Mouse (Mus musculus): Measurements from ENCODE around the gene Wnt7a. TPM values are rescaled to one million over a fixed set of nuclear protein-coding genes. Genes with fewer than 3 reads are reported as not detected.

Gene Wnt7a
- polyA plus RNA-seq, 1 experiment from 2014 or later: 0.30 TPM

- Histone ChIP-seq H3K9ac (ENCODE audit: low read depth, low read length) (no peak overlapping the region), H3K4me1 (replicated peaks; ENCODE audit: control insufficient read depth, insufficient read depth, low read length) (no peaks in the 10 kb centered on the region), H3K27ac (ENCODE audit: low read depth, low read length) (no peak overlapping the region), H3K4me3 (ENCODE audit: low read depth, low read length) (no peak overlapping the region), H3K4me2 (no peak overlapping the region), H3K36me3 (ENCODE audit: control insufficient read depth, insufficient read depth, low read length) (no peaks in the 10 kb centered on the region), H3K27me3 (replicated peaks; ENCODE audit: control insufficient read depth, insufficient read depth, low read length) (no peaks in the 10 kb centered on the region), H3K9me3 (ENCODE audit: control insufficient read depth, low read length) (no peaks in the 10 kb centered on the region)
- 72% methylated on average over 7 of the region's 7 CpGs for WGBS
- DNase-seq (ENCODE audit: low spot score) (no peak), ATAC-seq (replicated peaks; ENCODE audit: low FRiP score) (no peak)
Observed at GRCm38 (mm10) chr6:91359672-91360370, 51.3 kb downstream of the Wnt7a start.

GRCm38 (mm10) chr6:91358866-91359656 lies 52.1 kb downstream of the Wnt7a start:
- Histone ChIP-seq H3K9ac (ENCODE audit: low read depth, low read length) (no peak overlapping the region), H3K36me3 (ENCODE audit: control insufficient read depth, insufficient read depth, low read length) (no peaks in the 10 kb centered on the region), H3K4me1 (replicated peaks; ENCODE audit: control insufficient read depth, insufficient read depth, low read length) (no peaks in the 10 kb centered on the region), H3K27ac (ENCODE audit: low read depth, low read length) (no peak overlapping the region), H3K27me3 (replicated peaks; ENCODE audit: control insufficient read depth, insufficient read depth, low read length) (no peaks in the 10 kb centered on the region), H3K4me3 (ENCODE audit: low read depth, low read length) (no peak overlapping the region), H3K4me2 (no peak overlapping the region), H3K9me3 (ENCODE audit: control insufficient read depth, low read length) (no peaks in the 10 kb centered on the region)
- ATAC-seq (replicated peaks; ENCODE audit: low FRiP score) (no peak), DNase-seq (ENCODE audit: low spot score) (no peak)
- 72% methylated on average over 6 of the region's 6 CpGs for WGBS

DNA sequence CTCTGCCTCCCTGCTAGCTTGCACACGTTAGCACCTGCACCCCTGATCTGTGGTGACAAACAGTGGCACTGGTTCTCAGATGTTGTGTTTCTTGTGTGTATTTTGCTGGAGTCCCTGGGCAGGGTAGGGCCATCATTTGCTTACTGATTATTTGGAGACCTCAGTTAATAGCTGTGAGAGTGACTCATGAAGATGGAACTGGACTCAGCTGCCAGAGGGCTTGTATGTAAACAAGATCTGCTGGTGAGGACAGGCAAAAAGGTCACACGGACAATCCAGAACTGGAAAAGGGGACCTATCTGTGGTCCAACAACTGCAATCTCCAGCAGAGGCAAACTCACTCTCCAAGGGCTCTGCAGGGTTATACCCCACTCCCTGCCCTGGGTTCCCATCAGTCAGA lies 52.8 kb downstream of the Wnt7a start:
- Histone ChIP-seq H3K27ac (ENCODE audit: low read depth, low read length) (no peak overlapping the region), H3K4me3 (ENCODE audit: low read depth, low read length) (no peak overlapping the region), H3K36me3 (ENCODE audit: control insufficient read depth, insufficient read depth, low read length) (no peaks in the 10 kb centered on the region), H3K4me1 (replicated peaks; ENCODE audit: control insufficient read depth, insufficient read depth, low read length) (no peaks in the 10 kb centered on the region), H3K4me2 (no peak overlapping the region), H3K9ac (ENCODE audit: low read depth, low read length) (no peak overlapping the region), H3K9me3 (ENCODE audit: control insufficient read depth, low read length) (no peaks in the 10 kb centered on the region), H3K27me3 (replicated peaks; ENCODE audit: control insufficient read depth, insufficient read depth, low read length) (no peaks in the 10 kb centered on the region)
- ATAC-seq (replicated peaks; ENCODE audit: low FRiP score) (no peak), DNase-seq (ENCODE audit: low spot score) (no peak)
- 53% methylated on average over 2 of the region's 2 CpGs for WGBS

- Histone ChIP-seq H3K27me3 (replicated peaks; ENCODE audit: control insufficient read depth, insufficient read depth, low read length) (no peaks in the 10 kb centered on the region), H3K9me3 (ENCODE audit: control insufficient read depth, low read length) (no peaks in the 10 kb centered on the region), H3K9ac (ENCODE audit: low read depth, low read length) (no peak overlapping the region), H3K4me3 (ENCODE audit: low read depth, low read length) (no peak overlapping the region), H3K4me1 (replicated peaks; ENCODE audit: control insufficient read depth, insufficient read depth, low read length) (no peaks in the 10 kb centered on the region), H3K4me2 (no peak overlapping the region), H3K36me3 (ENCODE audit: control insufficient read depth, insufficient read depth, low read length) (no peaks in the 10 kb centered on the region), H3K27ac (ENCODE audit: low read depth, low read length) (no peak overlapping the region)
- ATAC-seq (replicated peaks; ENCODE audit: low FRiP score) (no peak), DNase-seq (ENCODE audit: low spot score) (no peak)
- 50% methylated on average over 13 of the region's 13 CpGs for WGBS
Observed at GRCm38 (mm10) chr6:91357238-91357876, 53.8 kb downstream of the Wnt7a start.

GRCm38 (mm10) chr6:91349620-91350019 lies 61.5 kb downstream of the Wnt7a start:
- no peak overlapping the region for H3K27ac ChIP-seq (ENCODE audit: low read depth, low read length)
- no peaks in the 10 kb centered on the region for H3K4me1 ChIP-seq (replicated peaks; ENCODE audit: control insufficient read depth, insufficient read depth, low read length)
- DNase-seq (ENCODE audit: low spot score) (no peak), ATAC-seq (replicated peaks; ENCODE audit: low FRiP score) (no peak)
- no peaks in the 10 kb centered on the region for H3K36me3 ChIP-seq (ENCODE audit: control insufficient read depth, insufficient read depth, low read length)
- H3K9me3 ChIP-seq (ENCODE audit: control insufficient read depth, low read length): no peaks in the 10 kb centered on the region
- peaks cover 10% of the 10 kb centered on the region for H3K27me3 ChIP-seq (replicated peaks; ENCODE audit: control insufficient read depth, insufficient read depth, low read length)
- no peak overlapping the region for H3K4me3 ChIP-seq (ENCODE audit: low read depth, low read length)
- no peak overlapping the region for H3K4me2 ChIP-seq
- no peak overlapping the region for H3K9ac ChIP-seq (ENCODE audit: low read depth, low read length)
- 37% methylated on average over 9 of the region's 9 CpGs for WGBS

- H3K36me3 ChIP-seq (ENCODE audit: control insufficient read depth, insufficient read depth, low read length): no peaks in the 10 kb centered on the region
- no peak overlapping the region for H3K27ac ChIP-seq (ENCODE audit: low read depth, low read length)
- no peak overlapping the region for H3K4me2 ChIP-seq
- DNase-seq (ENCODE audit: low spot score): no peak
- no peaks in the 10 kb centered on the region for H3K9me3 ChIP-seq (ENCODE audit: control insufficient read depth, low read length)
- no peaks in the 10 kb centered on the region for H3K4me1 ChIP-seq (replicated peaks; ENCODE audit: control insufficient read depth, insufficient read depth, low read length)
- ATAC-seq (replicated peaks; ENCODE audit: low FRiP score): no peak
- H3K9ac ChIP-seq (ENCODE audit: low read depth, low read length): no peak overlapping the region
- H3K4me3 ChIP-seq (ENCODE audit: low read depth, low read length): no peak overlapping the region
- peaks cover 10% of the 10 kb centered on the region for H3K27me3 ChIP-seq (replicated peaks; ENCODE audit: control insufficient read depth, insufficient read depth, low read length)
- WGBS: 18% methylated on average over 7 of the region's 7 CpGs
Observed at GRCm38 (mm10) chr6:91347721-91348120, 63.4 kb downstream of the Wnt7a start.

GRCm38 (mm10) chr6:91346906-91347156 lies 64.3 kb downstream of the Wnt7a start:
- no peaks in the 10 kb centered on the region for H3K9me3 ChIP-seq (ENCODE audit: control insufficient read depth, low read length)
- no peak overlapping the region for H3K9ac ChIP-seq (ENCODE audit: low read depth, low read length)
- H3K4me2 ChIP-seq: no peak overlapping the region
- H3K36me3 ChIP-seq (ENCODE audit: control insufficient read depth, insufficient read depth, low read length): no peaks in the 10 kb centered on the region
- no peak overlapping the region for H3K4me3 ChIP-seq (ENCODE audit: low read depth, low read length)
- no peaks in the 10 kb centered on the region for H3K4me1 ChIP-seq (replicated peaks; ENCODE audit: control insufficient read depth, insufficient read depth, low read length)
- peaks cover 10% of the 10 kb centered on the region for H3K27me3 ChIP-seq (replicated peaks; ENCODE audit: control insufficient read depth, insufficient read depth, low read length)
- no peak for ATAC-seq (replicated peaks; ENCODE audit: low FRiP score)
- DNase-seq (ENCODE audit: low spot score): no peak
- no peak overlapping the region for H3K27ac ChIP-seq (ENCODE audit: low read depth, low read length)
- WGBS: 50% methylated on average over 3 of the region's 3 CpGs

GRCm38 (mm10) chr6:91346071-91346905 lies 64.9 kb downstream of the Wnt7a start:
- Histone ChIP-seq H3K9ac (ENCODE audit: low read depth, low read length) (no peak overlapping the region), H3K4me1 (replicated peaks; ENCODE audit: control insufficient read depth, insufficient read depth, low read length) (no peaks in the 10 kb centered on the region), H3K9me3 (ENCODE audit: control insufficient read depth, low read length) (no peaks in the 10 kb centered on the region), H3K4me2 (no peak overlapping the region), H3K36me3 (ENCODE audit: control insufficient read depth, insufficient read depth, low read length) (no peaks in the 10 kb centered on the region), H3K4me3 (ENCODE audit: low read depth, low read length) (no peak overlapping the region), H3K27me3 (replicated peaks; ENCODE audit: control insufficient read depth, insufficient read depth, low read length) (peaks cover 10% of the 10 kb centered on the region), H3K27ac (ENCODE audit: low read depth, low read length) (no peak overlapping the region)
- ATAC-seq (replicated peaks; ENCODE audit: low FRiP score) (no peak), DNase-seq (ENCODE audit: low spot score) (no peak)
- 43% methylated on average over 10 of the region's 10 CpGs for WGBS
